In the genomic region with DNA sequence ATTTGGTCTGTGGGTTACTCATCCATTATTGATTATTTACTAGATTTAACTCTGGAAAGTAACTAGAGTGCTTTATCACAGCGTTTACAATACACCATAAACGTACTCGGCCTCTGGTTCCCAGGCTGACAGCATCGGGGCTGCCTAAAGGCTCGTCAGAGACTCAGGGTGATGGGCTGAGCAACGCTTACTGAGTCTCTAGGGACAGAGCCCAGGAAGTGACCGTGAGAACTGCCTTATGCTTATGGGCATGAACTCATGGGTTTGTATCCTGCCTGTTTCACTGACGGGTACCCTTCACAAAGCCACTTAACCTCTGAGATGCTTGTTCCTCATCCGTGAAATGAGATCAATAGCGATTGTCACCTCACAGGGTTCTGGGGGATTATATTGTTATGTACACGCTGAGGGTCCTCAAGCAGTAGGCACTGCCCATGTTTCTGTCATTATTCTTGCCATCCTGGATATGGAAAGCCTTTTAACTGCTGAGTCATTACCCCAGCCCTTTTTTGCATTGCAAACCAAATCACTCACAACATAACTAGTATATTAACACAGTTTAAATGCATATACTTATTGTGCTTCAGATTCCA, we compare ENCODE assay signal across 1 mouse cellular context.
A peak's percentile ranks its signal among the peaks of the same experiment; 100 is the strongest.
TF ChIP-seq lines count a peak whose summit lies in the region.

No protein-coding gene starts in this region.

TF ChIP-seq in CH12.LX, 34 proteins besides CTCF, POLR2A, EP300 and RAD21 (continued from another document):
- TF ChIP-seq BHLHE40 (IDR thresholded peaks at IDR 0.05; ENCODE audit: low read depth, low read length) (no peak), MAFK (IDR thresholded peaks at IDR 0.05; ENCODE audit: insufficient replicate concordance, low read length) (0 out of 2 replicates have a peak, but pooled peaks have one; percentile 13), USF1 (IDR thresholded peaks at IDR 0.05; ENCODE audit: low read depth, low read length) (no peak), JUND (conservative IDR thresholded peaks at IDR 0.05; ENCODE audit: low read depth, low read length) (no peak)
